Mouse (Mus musculus): ENCODE data around the gene C1s1.
"Not testable (repeated sequence)": the region's sequence is repeated elsewhere in the genome, so short reads cannot be mapped to it uniquely, and the experiment has no call there.

The C1s1 gene

GRCm38 (mm10) chr6:124512355-124512836 is 29.8 kb downstream of the C1s1 start, which contains the start of gene C1ra:
C1ra (plus strand) TSS chr6:124512405.
- in situ Hi-C loops (cut with MboI, MseI): no loop called here

DNA sequence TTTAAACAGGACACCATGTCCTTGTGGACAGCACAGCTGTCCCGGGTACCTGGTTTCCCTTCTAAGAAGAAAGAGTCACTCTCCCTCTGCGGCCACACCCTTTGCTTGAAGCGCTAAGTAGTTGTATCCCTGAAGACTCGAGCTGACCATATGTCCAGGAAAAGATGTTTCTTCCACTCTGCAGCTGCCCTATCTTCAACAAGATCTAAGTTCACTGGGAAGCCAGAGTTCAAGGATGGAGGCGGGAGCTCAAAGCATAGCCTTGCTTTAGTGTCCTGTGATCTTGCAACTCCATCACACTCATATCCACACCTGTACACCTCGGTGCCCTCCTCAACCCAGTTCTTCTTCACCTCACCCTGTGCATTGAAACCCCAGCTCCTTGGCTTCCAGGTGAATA is 30.2 kb downstream of the C1s1 start:
- in situ Hi-C loops (cut with MboI, MseI): no loop called here

- in situ Hi-C loops (cut with MboI, MseI): not testable (repeated sequence)
Measured at GRCm38 (mm10) chr6:124509192-124509591, 33.0 kb downstream of the C1s1 start.

DNA sequence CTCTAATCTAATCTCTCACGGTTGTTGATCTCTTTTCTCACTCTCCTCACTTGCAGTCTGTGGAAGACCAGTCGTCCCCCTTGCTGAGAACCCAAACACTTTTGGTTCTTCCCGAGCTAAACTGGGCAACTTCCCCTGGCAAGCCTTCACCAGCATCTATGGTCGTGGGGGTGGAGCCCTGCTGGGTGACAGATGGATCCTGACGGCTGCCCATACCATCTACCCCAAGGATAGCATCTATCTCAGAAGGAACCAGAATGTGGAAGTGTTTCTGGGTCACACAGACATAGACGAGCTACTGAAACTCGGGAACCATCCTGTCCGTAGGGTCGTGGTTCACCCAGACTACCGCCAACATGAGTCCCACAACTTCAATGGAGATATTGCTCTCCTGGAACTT is 33.9 kb downstream of the C1s1 start:
- in situ Hi-C loops (cut with MboI, MseI): no loop called here

DNA sequence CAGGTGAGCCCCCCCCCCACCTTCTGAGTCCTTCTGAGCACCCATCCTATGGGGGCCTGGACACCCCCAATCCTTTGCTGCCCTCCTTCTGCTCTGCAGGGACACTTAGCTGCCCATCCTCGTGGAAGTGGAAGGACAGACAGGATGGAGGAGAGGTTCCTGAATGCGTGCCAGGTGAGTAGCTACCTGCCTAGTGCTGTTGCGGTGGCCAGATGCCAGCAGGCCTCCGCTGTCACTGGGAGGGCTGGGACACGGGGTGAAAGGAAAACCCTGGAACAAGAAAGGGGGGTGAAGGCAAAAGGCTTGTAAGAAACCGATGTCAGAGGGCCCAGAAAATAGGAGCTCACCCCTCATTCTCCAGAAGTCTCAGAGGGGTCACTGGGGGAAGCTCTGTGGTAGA is 35.2 kb downstream of the C1s1 start:
- in situ Hi-C loops (cut with MboI, MseI): no loop called here

DNA sequence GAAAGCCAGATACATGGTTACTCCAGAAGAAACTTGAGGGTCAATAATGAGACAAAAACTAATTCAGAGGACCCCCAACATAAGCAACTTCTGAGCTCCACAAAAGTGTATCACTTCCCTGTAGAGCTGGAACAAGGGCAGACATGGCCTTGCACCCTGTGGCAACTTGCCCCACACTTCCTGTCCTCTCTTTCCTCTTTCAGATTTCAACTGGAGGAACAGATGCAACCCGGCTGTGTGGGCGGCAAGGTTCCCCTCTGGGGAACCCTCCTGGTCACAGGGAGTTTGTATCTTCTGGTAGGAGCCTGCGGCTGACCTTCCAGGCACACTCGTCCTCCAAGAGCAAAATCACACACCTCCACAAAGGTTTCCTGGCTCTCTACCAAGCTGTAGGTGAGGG is 37.1 kb downstream of the C1s1 start:
- in situ Hi-C loops (cut with MboI, MseI): no loop called here

DNA sequence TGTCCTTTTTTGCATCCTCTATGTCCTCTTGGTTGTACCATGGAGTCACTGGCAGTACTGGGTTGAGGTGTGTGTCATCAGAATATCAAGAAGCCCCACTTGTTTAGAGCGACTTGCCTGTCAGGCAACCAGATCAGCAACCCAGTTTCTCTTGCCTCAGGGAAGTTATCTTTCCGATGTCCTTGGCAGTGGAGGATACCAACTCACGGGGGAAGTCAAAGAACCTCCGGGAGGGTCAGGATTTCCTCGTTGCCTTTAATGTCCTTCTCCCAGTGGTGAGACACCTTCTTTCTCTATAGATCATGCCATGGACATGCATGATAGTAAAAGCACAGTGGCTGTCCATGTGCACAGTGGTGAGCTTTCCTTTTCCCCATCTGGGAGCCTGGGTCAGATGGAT is 40.1 kb downstream of the C1s1 start:
- in situ Hi-C loops (cut with MboI, MseI): no loop called here

DNA sequence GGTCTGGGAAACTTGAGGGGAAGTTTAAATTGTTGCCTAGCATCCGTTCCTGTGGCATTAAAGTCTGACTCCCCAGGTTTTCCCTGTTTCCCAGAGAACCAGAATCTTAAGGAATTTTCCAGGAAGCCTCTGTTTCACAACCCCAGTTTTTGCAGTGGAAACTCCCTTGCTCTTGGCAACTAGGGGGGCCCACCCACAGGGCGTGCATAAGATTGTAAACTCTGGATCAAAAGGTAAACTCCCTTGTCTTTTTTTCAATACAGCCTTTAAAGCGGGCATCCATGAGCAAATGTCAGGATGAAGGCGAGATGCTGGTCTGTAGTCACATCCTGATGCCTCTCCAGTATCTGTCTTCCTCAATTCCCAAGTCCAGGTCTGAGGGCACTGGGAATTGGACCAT is 40.7 kb downstream of the C1s1 start:
- in situ Hi-C loops (cut with MboI, MseI): no loop called here

DNA sequence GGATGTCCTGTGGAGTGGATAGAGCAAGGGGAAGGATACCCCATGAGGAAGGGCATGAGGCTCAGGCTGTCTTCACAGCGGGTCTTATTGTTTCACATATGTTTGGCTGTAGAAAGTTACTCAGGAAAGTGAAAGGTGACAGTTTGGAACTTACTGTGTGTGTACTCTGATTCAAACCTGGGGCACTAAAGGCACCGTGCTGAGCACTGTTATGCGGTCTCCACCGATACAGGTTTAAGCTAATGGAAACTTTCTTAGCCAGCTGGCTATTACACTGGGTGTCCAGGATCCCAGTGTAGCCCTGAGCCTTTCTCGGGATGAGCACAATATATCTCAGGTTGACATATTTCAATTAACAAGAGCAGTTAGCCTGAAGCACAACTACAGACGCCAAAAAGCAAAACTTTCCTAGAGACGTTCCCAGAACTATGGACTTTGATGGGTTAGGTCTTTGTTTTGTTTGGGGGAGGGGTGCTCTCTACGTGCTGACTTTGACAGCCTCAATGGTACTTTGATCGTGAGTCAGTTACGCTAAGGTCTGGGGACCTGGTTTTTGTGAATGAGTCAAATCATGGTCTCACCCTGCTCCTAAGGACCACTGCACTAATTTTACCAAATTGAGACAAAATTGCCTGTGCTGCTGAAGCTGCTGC is 42.1 kb downstream of the C1s1 start:
- in situ Hi-C loops (cut with MboI, MseI): no loop called here

DNA sequence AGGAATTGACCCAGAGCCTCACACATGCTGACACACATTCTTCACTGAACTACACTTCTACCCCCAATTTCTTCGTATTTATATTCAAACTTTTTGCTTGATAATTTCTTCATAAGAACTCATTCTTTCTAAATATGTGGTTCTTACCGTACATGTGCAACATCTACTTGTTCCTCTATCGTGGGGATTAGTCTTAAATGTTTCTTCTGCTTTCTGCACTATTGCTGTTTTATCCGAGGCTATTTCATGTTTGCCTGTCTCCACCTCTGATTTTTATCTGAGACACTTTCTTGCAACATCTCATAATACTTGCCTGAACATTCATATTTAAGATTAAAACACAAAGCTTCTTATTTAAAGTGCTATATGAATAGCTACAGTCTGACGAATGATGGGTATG is 46.1 kb downstream of the C1s1 start:
- in situ Hi-C loops (cut with MboI, MseI): no loop called here

DNA sequence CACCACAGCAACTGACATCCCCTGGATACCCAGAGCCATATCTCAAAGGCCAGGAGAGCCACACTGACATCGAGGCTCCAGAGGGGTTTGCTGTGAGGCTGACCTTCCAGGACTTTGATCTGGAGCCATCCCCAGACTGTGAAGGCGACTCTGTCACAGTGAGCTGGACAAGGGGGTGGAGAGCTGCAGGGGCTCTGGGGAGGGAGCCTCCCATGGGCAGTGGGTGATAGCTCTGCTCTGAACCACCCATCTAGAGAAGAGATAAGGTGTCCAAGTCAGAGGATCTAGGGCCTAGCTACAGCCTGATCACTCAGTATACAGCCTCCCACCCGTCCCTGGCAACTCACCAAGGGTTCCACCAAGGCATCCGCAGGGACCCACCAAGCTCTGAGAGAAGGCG is 48.3 kb downstream of the C1s1 start:
- in situ Hi-C loops (cut with MboI, MseI): no loop called here

- in situ Hi-C loops (cut with MboI, MseI): no loop called here
Measured at GRCm38 (mm10) chr6:124492842-124493561, 49.2 kb downstream of the C1s1 start, which contains the start of gene C1rl. C1rl (plus strand) TSS chr6:124493113.

DNA sequence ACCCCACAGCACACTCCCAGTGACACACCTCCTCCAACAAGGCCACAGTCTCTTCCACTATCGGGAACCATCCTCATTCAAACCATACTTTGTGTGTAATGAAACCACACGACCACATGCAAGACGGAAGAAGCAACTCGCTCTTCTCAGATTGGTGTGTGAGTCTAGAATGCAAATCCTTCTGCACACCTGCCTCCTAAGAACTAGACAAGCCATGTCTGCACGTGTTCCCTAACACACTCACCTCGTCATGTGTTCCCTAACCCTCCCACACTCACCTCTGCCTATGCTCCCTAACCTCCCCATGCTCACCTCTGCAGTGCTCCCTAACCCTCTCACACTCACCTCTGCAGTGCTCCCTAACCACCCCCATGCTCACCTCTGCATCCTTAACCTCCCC is 50.7 kb downstream of the C1s1 start:
- in situ Hi-C loops (cut with MboI, MseI): no loop called here

DNA sequence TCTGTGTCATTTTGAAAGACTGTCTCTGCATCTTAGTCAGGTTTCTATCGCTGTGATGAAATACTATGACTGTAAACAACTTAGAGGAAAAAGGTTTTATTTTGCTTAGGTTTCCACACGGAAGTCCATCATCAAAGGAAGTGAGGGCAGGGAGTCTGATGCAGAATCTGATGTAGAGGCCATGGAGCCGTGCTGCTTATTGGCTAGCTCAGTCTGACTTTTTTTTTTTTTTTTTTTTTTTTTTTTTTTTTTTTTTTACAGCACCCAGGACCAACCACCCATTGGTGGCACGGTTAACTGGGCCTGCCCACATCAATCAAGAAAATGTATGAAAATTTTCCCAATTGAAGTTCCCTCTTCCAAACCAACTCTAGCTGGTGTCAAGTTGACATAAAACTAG is 53.2 kb downstream of the C1s1 start:
- in situ Hi-C loops (cut with MboI, MseI): no loop called here

DNA sequence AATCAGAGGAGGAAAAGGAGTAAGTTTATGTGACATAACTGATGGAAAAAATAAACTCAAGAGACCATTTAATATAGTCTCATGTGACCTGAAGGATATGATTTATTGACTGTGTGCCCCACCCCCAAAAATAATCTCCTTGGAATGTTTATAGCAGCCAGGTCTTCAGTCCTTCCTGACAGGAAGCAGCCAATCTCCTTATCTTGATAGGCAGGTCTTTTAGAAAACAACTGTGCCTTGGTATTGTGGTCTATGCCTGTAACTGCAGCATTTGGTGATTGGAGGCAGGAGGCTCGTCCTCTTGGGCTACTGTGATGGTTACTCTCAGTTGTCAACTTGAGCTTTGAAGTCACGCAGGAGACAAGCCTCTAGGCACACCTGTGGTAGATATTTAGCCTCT is 54.6 kb downstream of the C1s1 start:
- in situ Hi-C loops (cut with MboI, MseI): no loop called here

GRCm38 (mm10) chr6:124485414-124486144 is 56.6 kb downstream of the C1s1 start:
- in situ Hi-C loops (cut with MboI, MseI): no loop called here

GRCm38 (mm10) chr6:124484851-124485250 is 57.3 kb downstream of the C1s1 start:
- in situ Hi-C loops (cut with MboI, MseI): no loop called here

DNA sequence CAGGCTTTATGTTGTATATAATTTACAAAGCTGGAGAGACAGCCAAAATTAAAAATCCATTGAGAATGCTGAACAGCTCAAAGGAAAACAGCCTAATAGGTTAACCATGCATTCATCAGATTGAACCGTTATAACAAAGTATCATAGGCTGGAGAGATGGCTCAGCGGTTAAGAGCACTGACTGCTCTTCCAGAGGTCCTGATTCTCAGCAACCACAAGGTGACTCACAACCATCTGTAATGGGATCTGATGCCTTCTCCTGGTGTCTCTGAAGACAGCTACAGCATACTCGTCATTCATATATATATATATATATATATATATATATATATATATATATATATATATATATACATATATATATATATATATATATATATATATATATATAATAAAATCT is 58.3 kb downstream of the C1s1 start:
- in situ Hi-C loops (cut with MboI, MseI): not testable (repeated sequence)

- in situ Hi-C loops (cut with MboI, MseI): no loop called here
Measured at GRCm38 (mm10) chr6:124481571-124481970, 60.6 kb downstream of the C1s1 start.

All from T-helper 2 cell (primary cell).